Mouse (Mus musculus) left cerebral cortex, postnatal 25 days (tissue): ENCODE data around the gene Fbxl15. TPM values are rescaled to one million over a fixed set of nuclear protein-coding genes. Genes with fewer than 3 reads are reported as not detected.

Source experiments
- DNase-seq, 2 experiments: peaks; one replicate each; pipeline ENCODE4 v3.0.0; 2022; ENCODE audit warnings: low spot score in 2 of 2, mixed read lengths in 1 of 2
- intact Hi-C: fragments of 180-260 bp; cut with DNase I; formaldehyde crosslinking; loops from one replicate; pipeline ENCODE4 v1.15.1; 2025
- total RNA-seq, 2 experiments: library from RNA; stranded (reverse); gene quantifications; 2 replicates each; pipeline ENCODE4 v1.2.3; 2021

Gene Fbxl15
- total RNA-seq, 2 experiments from 2014 or later = 28.6 to 29.0 TPM

GRCm38 (mm10) chr19:46337719-46338330 is 9.8 kb downstream of the Fbxl15 start:
- intact Hi-C loops = loop anchor here (2.0 to 5.0 kb wide), 3 partner anchors 19 to 104 kb away; no protein-coding TSS in a partner anchor

GRCm38 (mm10) chr19:46338331-46338936 is 10.4 kb downstream of the Fbxl15 start, which contains the start of gene Cuedc2:
Gene Cuedc2, minus strand, starts transcription at chr19:46338702.
- intact Hi-C loops = loop anchor here (2.0 to 5.0 kb wide), 3 partner anchors 18 to 104 kb away; no protein-coding TSS in a partner anchor

More at GRCm38 (mm10) chr19:46337719-46338330, 9.8 kb downstream of the Fbxl15 start:
- no peak for DNase-seq

GRCm38 (mm10) chr19:46338942-46339286 is 10.9 kb downstream of the Fbxl15 start:
- no peak for DNase-seq
- intact Hi-C loops = loop anchor here (2.0 to 5.0 kb wide), 3 partner anchors 18 to 103 kb away; no protein-coding TSS in a partner anchor

More at GRCm38 (mm10) chr19:46338331-46338936, 10.4 kb downstream of the Fbxl15 start, which contains the start of gene Cuedc2:
- DNase-seq = peak; percentile 97 to 99

- peak in 1 of 2 experiments; percentile 68 for DNase-seq
- intact Hi-C loops = loop anchor here (2.0 to 5.0 kb wide), 3 partner anchors 17 to 103 kb away; no protein-coding TSS in a partner anchor
These were observed 11.4 kb downstream of the Fbxl15 start for GRCm38 (mm10) chr19:46339287-46339971.

GRCm38 (mm10) chr19:46344710-46345419 is 16.9 kb downstream of the Fbxl15 start:
- intact Hi-C loops = no loop called here
- no peak for DNase-seq

GRCm38 (mm10) chr19:46347146-46347545 is 19.2 kb downstream of the Fbxl15 start:
- DNase-seq = no peak
- intact Hi-C loops = no loop called here

- DNase-seq = no peak
- intact Hi-C loops = no loop called here
These were observed 20.1 kb downstream of the Fbxl15 start for GRCm38 (mm10) chr19:46347936-46348668.

- intact Hi-C loops = no loop called here
- DNase-seq = peak; percentile 93 to 97
These were observed 20.9 kb downstream of the Fbxl15 start for GRCm38 (mm10) chr19:46348761-46349458.

GRCm38 (mm10) chr19:46349550-46349949 is 21.6 kb downstream of the Fbxl15 start:
- intact Hi-C loops = no loop called here
- DNase-seq = no peak

GRCm38 (mm10) chr19:46350168-46350932 is 22.4 kb downstream of the Fbxl15 start, which contains the start of gene 2310034G01Rik:
Gene 2310034G01Rik, minus strand, starts transcription at chr19:46350302.
- intact Hi-C loops = no loop called here
- DNase-seq = no peak

- DNase-seq = peak; percentile 89 to 95
- intact Hi-C loops = loop anchor here (2.0 kb wide), 1 partner anchor 18 kb away; the partner anchor contains the start of gene Cuedc2
These were observed 28.7 kb downstream of the Fbxl15 start for GRCm38 (mm10) chr19:46356701-46357138.

GRCm38 (mm10) chr19:46357344-46358280 is 29.6 kb downstream of the Fbxl15 start:
- no peak for DNase-seq
- intact Hi-C loops = loop anchor here (2.0 kb wide), 1 partner anchor 19 kb away; the partner anchor contains the start of gene Cuedc2

- intact Hi-C loops = no loop called here
These were observed 30.4 kb downstream of the Fbxl15 start for GRCm38 (mm10) chr19:46358381-46358780.

GRCm38 (mm10) chr19:46362104-46362503 is 34.1 kb downstream of the Fbxl15 start:
- DNase-seq = no peak
- intact Hi-C loops = no loop called here

More at GRCm38 (mm10) chr19:46358381-46358780, 30.4 kb downstream of the Fbxl15 start:
- DNase-seq = no peak

GRCm38 (mm10) chr19:46363294-46364009 is 35.5 kb downstream of the Fbxl15 start:
- intact Hi-C loops = no loop called here
- no peak for DNase-seq
